In genomic region chr12:26799310-26799709, GRCm38 (mm10) we compare ENCODE assay signal across 14 mouse cellular contexts.
DNase-seq lines count a peak whose midpoint lies in the region; ATAC-seq and TF ChIP-seq lines count a peak whose summit lies in the region.
"Had no signal": no experiment of that assay in that cellular context is flagged by ENCODE, and none has a peak within 500 bp of the region (broad histone marks: within the 10 kb centered on the region; RNA-seq: fewer than 3 reads in every experiment).

No protein-coding gene starts in this region.

- H3K9me3 ChIP-seq in midbrain, postnatal 0 days (ENCODE audit: low read length), result no peaks in the 10 kb centered on the region
- H3K9me3 ChIP-seq in midbrain, embryonic 16.5 days (replicated peaks; ENCODE audit: control insufficient read depth, low read length, poor library complexity, severe bottlenecking), result no peaks in the 10 kb centered on the region
- H3K9me3 ChIP-seq in forebrain, embryonic 16.5 days (ENCODE audit: control insufficient read depth, low read length), result no peaks in the 10 kb centered on the region
- H3K9me3 ChIP-seq in hindbrain, embryonic 15.5 days, result no peaks in the 10 kb centered on the region
- H3K9me3 ChIP-seq in intestine, postnatal 0 days (ENCODE audit: control insufficient read depth), result no peaks in the 10 kb centered on the region

- ATAC-seq in midbrain, postnatal 0 days (ENCODE audit: low FRiP score), result no peak
- ATAC-seq in midbrain, embryonic 16.5 days, result no peak
- peak; percentile 55; the same call in 1 of the 2 replicates for ATAC-seq in forebrain, embryonic 16.5 days
- ATAC-seq in hindbrain, embryonic 15.5 days (ENCODE audit: low FRiP score, low read depth), result peak; percentile 46; the same call in 1 of the 2 replicates
- ATAC-seq in intestine, postnatal 0 days, result no peak
- ATAC-seq: CD4-positive, CD25-positive, alpha-beta regulatory T cell, adult 4 months had no signal

- no peaks in the 10 kb centered on the region; the same call in 1 of the 2 replicates for H3K4me1 ChIP-seq in midbrain, postnatal 0 days (ENCODE audit: insufficient read depth, low read length)
- H3K4me1 ChIP-seq in midbrain, embryonic 16.5 days (ENCODE audit: control insufficient read depth, insufficient read depth, low read length), result peaks cover 2% of the 10 kb centered on the region; the same call in 1 of the 2 replicates
- H3K4me1 ChIP-seq in forebrain, embryonic 16.5 days (replicated peaks; ENCODE audit: control insufficient read depth, insufficient read depth, low read length), result peaks cover 9% of the 10 kb centered on the region
- H3K4me1 ChIP-seq in hindbrain, embryonic 15.5 days (replicated peaks), result peaks cover 11% of the 10 kb centered on the region
- H3K4me1 ChIP-seq in intestine, postnatal 0 days (replicated peaks; ENCODE audit: control insufficient read depth, insufficient read depth, low read length), result no peaks in the 10 kb centered on the region
- H3K4me1 ChIP-seq: megakaryocyte, embryonic 14.5 days had no signal

- no peaks in the 10 kb centered on the region for H3K27me3 ChIP-seq in midbrain, postnatal 0 days (ENCODE audit: insufficient read depth, low read length)
- H3K27me3 ChIP-seq in midbrain, embryonic 16.5 days (ENCODE audit: control insufficient read depth, insufficient read depth, low read depth, low read length), result no peaks in the 10 kb centered on the region
- H3K27me3 ChIP-seq in forebrain, embryonic 16.5 days (replicated peaks; ENCODE audit: control insufficient read depth, insufficient read depth, low read length), result no peaks in the 10 kb centered on the region
- no peaks in the 10 kb centered on the region for H3K27me3 ChIP-seq in hindbrain, embryonic 15.5 days
- H3K27me3 ChIP-seq in intestine, postnatal 0 days (replicated peaks; ENCODE audit: control insufficient read depth, insufficient read depth, low read length), result no peaks in the 10 kb centered on the region
- H3K27me3 ChIP-seq: megakaryocyte, embryonic 14.5 days had no signal

- no peak overlapping the region for H3K9ac ChIP-seq in midbrain, postnatal 0 days (replicated peaks; ENCODE audit: low read length, poor library complexity, severe bottlenecking)
- no peak overlapping the region for H3K9ac ChIP-seq in midbrain, embryonic 16.5 days (ENCODE audit: low read depth, low read length)
- no peak overlapping the region for H3K9ac ChIP-seq in forebrain, embryonic 16.5 days (replicated peaks; ENCODE audit: low read depth, low read length)
- H3K9ac ChIP-seq in hindbrain, embryonic 15.5 days, result no peak overlapping the region
- no peak overlapping the region for H3K9ac ChIP-seq in intestine, postnatal 0 days (ENCODE audit: low read depth, low read length)

- peak; percentile 8 for DNase-seq in gastrocnemius, postnatal 10 days
- DNase-seq in gastrocnemius, postnatal 25 days, result no peak
- DNase-seq in midbrain, postnatal 0 days (ENCODE audit: low spot score), result peak; percentile 77
- DNase-seq: adrenal gland, adult 8-10 months; cerebellum, adult 9-10 months; thymus, adult 2 months had no signal

- no peak overlapping the region for H3K27ac ChIP-seq in midbrain, postnatal 0 days (ENCODE audit: low read depth, low read length)
- no peak overlapping the region for H3K27ac ChIP-seq in midbrain, embryonic 16.5 days (ENCODE audit: low read length)
- H3K27ac ChIP-seq in forebrain, embryonic 16.5 days (ENCODE audit: low read length), result 0 out of 2 replicates have a peak overlapping the region, but pooled peaks have one; percentile 31
- no peak overlapping the region for H3K27ac ChIP-seq in hindbrain, embryonic 15.5 days (replicated peaks)
- no peak overlapping the region for H3K27ac ChIP-seq in intestine, postnatal 0 days (ENCODE audit: low read depth, low read length)
- H3K27ac ChIP-seq: kidney, postnatal 0 days had no signal

- H3K4me3 ChIP-seq in midbrain, postnatal 0 days (ENCODE audit: low read depth, low read length), result no peak overlapping the region
- no peak overlapping the region for H3K4me3 ChIP-seq in midbrain, embryonic 16.5 days (ENCODE audit: low read depth, low read length)
- H3K4me3 ChIP-seq in forebrain, embryonic 16.5 days (replicated peaks; ENCODE audit: low read length), result no peak overlapping the region
- H3K4me3 ChIP-seq in hindbrain, embryonic 15.5 days, result no peak overlapping the region
- no peak overlapping the region for H3K4me3 ChIP-seq in intestine, postnatal 0 days (ENCODE audit: low read depth, low read length)
- H3K4me3 ChIP-seq: megakaryocyte, embryonic 14.5 days; myocyte had no signal

- no peaks in the 10 kb centered on the region for H3K36me3 ChIP-seq in midbrain, postnatal 0 days (ENCODE audit: insufficient read depth, low read length)
- H3K36me3 ChIP-seq in midbrain, embryonic 16.5 days (ENCODE audit: control insufficient read depth, insufficient read depth, low read length), result no peaks in the 10 kb centered on the region
- no peaks in the 10 kb centered on the region for H3K36me3 ChIP-seq in forebrain, embryonic 16.5 days (ENCODE audit: control insufficient read depth, insufficient read depth)
- H3K36me3 ChIP-seq in hindbrain, embryonic 15.5 days, result no peaks in the 10 kb centered on the region
- H3K36me3 ChIP-seq in intestine, postnatal 0 days (ENCODE audit: control insufficient read depth, insufficient read depth), result no peaks in the 10 kb centered on the region

- peak; percentile 36 for TF ChIP-seq CTCF in midbrain, postnatal 0 days (IDR thresholded peaks at IDR 0.05)
- no peak for TF ChIP-seq CTCF in intestine, postnatal 0 days (IDR thresholded peaks at IDR 0.05; ENCODE audit: low read depth)

- H3K4me2 ChIP-seq in midbrain, postnatal 0 days (ENCODE audit: low read depth, low read length, poor library complexity, severe bottlenecking), result no peak overlapping the region
- H3K4me2 ChIP-seq in midbrain, embryonic 16.5 days (ENCODE audit: low read length), result no peak overlapping the region
- H3K4me2 ChIP-seq in forebrain, embryonic 16.5 days (ENCODE audit: low read length), result no peak overlapping the region
- H3K4me2 ChIP-seq in hindbrain, embryonic 15.5 days, result no peak overlapping the region
- no peak overlapping the region for H3K4me2 ChIP-seq in intestine, postnatal 0 days (replicated peaks; ENCODE audit: low read depth)

- 47% methylated on average over 6 of the region's 6 CpGs for WGBS in midbrain, postnatal 0 days
- 56% methylated on average over 6 of the region's 6 CpGs for WGBS in midbrain, embryonic 16.5 days
- 34% methylated on average over 6 of the region's 6 CpGs for WGBS in forebrain, embryonic 16.5 days
- WGBS in hindbrain, embryonic 15.5 days, result 47% methylated on average over 6 of the region's 6 CpGs
- WGBS in intestine, postnatal 0 days, result 77% methylated on average over 6 of the region's 6 CpGs

Comparison
In these comparisons a context has a peak if more than half of its experiments do, and no peak if none do; other contexts are left out.
1. ATAC-seq: peak in forebrain, embryonic 16.5 days (single experiment) and hindbrain, embryonic 15.5 days (single experiment); none in midbrain, postnatal 0 days (single experiment), midbrain, embryonic 16.5 days (single experiment) and intestine, postnatal 0 days (single experiment).